In the genomic region with DNA sequence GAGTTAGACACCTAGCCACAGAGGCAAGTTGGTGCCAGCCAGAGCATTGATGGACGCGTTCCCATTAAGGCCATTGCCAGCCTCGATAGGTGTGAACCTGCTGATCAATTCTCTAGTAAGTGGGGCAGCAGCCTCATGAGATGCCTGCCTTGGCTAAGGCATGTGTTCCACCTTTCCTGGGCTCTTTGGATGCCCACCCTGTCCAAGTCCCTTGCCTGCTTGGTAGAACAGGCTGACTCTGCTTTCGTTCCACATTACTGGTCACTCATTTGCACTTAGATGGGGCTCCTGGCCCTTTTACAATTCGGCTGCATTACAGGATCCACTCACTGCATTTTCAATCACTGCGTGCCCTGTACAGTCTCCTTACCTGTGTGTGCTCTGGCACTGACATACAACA, we compare ENCODE assay signal across 12 mouse cellular contexts.
"Had no signal": no experiment of that assay in that cellular context is flagged by ENCODE, and none has a peak within 500 bp of the region (broad histone marks: within the 10 kb centered on the region; RNA-seq: fewer than 3 reads in every experiment).

No protein-coding gene starts in this region.

- H3K9me3 ChIP-seq: limb, embryonic 13.5 days; midbrain, embryonic 10.5 days; neural tube, embryonic 13.5 days had no signal

- H3K4me1 ChIP-seq: limb, embryonic 13.5 days had no signal

- H3K27me3 ChIP-seq: limb, embryonic 13.5 days; neural tube, embryonic 13.5 days had no signal

- ATAC-seq: hindbrain, embryonic 16.5 days; inflammation-experienced regulatory T-cells, adult 6 months; intestine, postnatal 0 days had no signal

- H3K4me3 ChIP-seq: limb, embryonic 13.5 days; midbrain, embryonic 10.5 days; neural tube, embryonic 13.5 days had no signal

- DNase-seq: layer of hippocampus, adult 9-11 months; left cerebral cortex, postnatal 4 days; lung, adult 18-20 months; midbrain, embryonic 14.5 days; right cerebral cortex, postnatal 14 days; thymus, postnatal 14 days had no signal

- H3K36me3 ChIP-seq: limb, embryonic 13.5 days; midbrain, embryonic 10.5 days; neural tube, embryonic 13.5 days had no signal
